Mouse (Mus musculus) gastrocnemius, postnatal 10 days (tissue): ENCODE results near the gene Rab42. TPM values are rescaled to one million over a fixed set of nuclear protein-coding genes. Genes with fewer than 3 reads are reported as not detected.
A peak's percentile ranks its signal among the peaks of the same experiment; 100 is the strongest.

Experiments used
- DNase-seq: peaks from one replicate; pipeline ENCODE4 v3.0.0; 2021; ENCODE audit warnings: mixed read lengths
- long read RNA-seq, 2 experiments: library from polyadenylated mRNA; stranded (forward); transcript quantifications; one replicate each; pipeline ENCODE4 v2.0.0; 2021
- total RNA-seq, 2 experiments: library from RNA; stranded (reverse); gene quantifications; 2 replicates each; pipeline ENCODE4 v1.2.3; 2021

Gene Rab42
- total RNA-seq = under 1 TPM; 0.72 to 0.87 TPM
- long read RNA-seq, experiment 1 = 0 reads
- long read RNA-seq, experiment 2, partial matches to known transcripts = 0 of 3 reads
- long read RNA-seq, experiment 2, other reads (novel, unspliced or antisense) = 2 of 3 reads

GRCm38 (mm10) chr4:132302939-132303479 lies at the start of gene Rab42:
Gene Rab42 (minus strand): TSS chr4:132303385.
- peak; percentile 54 for DNase-seq

GRCm38 (mm10) chr4:132352739-132353138 lies 49.6 kb upstream of the Rab42 start:
- DNase-seq = peak; percentile 22

GRCm38 (mm10) chr4:132351401-132351800 lies 48.2 kb upstream of the Rab42 start:
- DNase-seq = no peak

- DNase-seq = no peak
Measured at GRCm38 (mm10) chr4:132350854-132351253, 47.7 kb upstream of the Rab42 start.

- no peak for DNase-seq
Measured at GRCm38 (mm10) chr4:132350123-132350740, 47.0 kb upstream of the Rab42 start.

- DNase-seq = no peak
Measured at GRCm38 (mm10) chr4:132349495-132350122, 46.4 kb upstream of the Rab42 start.

GRCm38 (mm10) chr4:132346661-132347060 lies 43.5 kb upstream of the Rab42 start:
- DNase-seq = no peak

- DNase-seq = no peak
Measured at GRCm38 (mm10) chr4:132346261-132346660, 43.1 kb upstream of the Rab42 start.

GRCm38 (mm10) chr4:132345843-132346212 lies 42.6 kb upstream of the Rab42 start:
- no peak for DNase-seq

GRCm38 (mm10) chr4:132345135-132345842 lies 42.1 kb upstream of the Rab42 start:
- DNase-seq = peak; percentile 99

GRCm38 (mm10) chr4:132344403-132345134 lies 41.4 kb upstream of the Rab42 start:
- no peak for DNase-seq

- DNase-seq = no peak
Measured at GRCm38 (mm10) chr4:132341451-132341850, 38.3 kb upstream of the Rab42 start.

GRCm38 (mm10) chr4:132338943-132339342 lies 35.8 kb upstream of the Rab42 start:
- DNase-seq = peak; percentile 82

- DNase-seq = no peak
Measured at GRCm38 (mm10) chr4:132332880-132333279, 29.7 kb upstream of the Rab42 start.

- no peak for DNase-seq
Measured at GRCm38 (mm10) chr4:132331960-132332359, 28.8 kb upstream of the Rab42 start.

- DNase-seq = no peak
Measured at GRCm38 (mm10) chr4:132329835-132330354, 26.7 kb upstream of the Rab42 start.

- peak; percentile 90 for DNase-seq
Measured at GRCm38 (mm10) chr4:132329115-132329834, 26.1 kb upstream of the Rab42 start, which contains the start of gene Trnau1ap. Gene Trnau1ap (minus strand): TSS chr4:132329538.

GRCm38 (mm10) chr4:132328391-132328982 lies 25.3 kb upstream of the Rab42 start:
- no peak for DNase-seq

GRCm38 (mm10) chr4:132326481-132326880 lies 23.3 kb upstream of the Rab42 start:
- no peak for DNase-seq

- DNase-seq = no peak
Measured at GRCm38 (mm10) chr4:132315711-132316110, 12.5 kb upstream of the Rab42 start.

- no peak for DNase-seq
Measured at GRCm38 (mm10) chr4:132312627-132313026, 9.4 kb upstream of the Rab42 start.
